27 mouse cellular contexts compared by ENCODE assay signal in genomic region chr7:67588743-67589142, GRCm38 (mm10). TPM values are rescaled to one million over a fixed set of nuclear protein-coding genes. Genes with fewer than 3 reads are reported as not detected.
DNase-seq lines count a peak whose midpoint lies in the region; ATAC-seq lines count a peak whose summit lies in the region.
"Had no signal": no experiment of that assay in that cellular context is flagged by ENCODE, and none has a peak within 500 bp of the region (broad histone marks: within the 10 kb centered on the region; RNA-seq: fewer than 3 reads in every experiment).

No protein-coding gene starts in this region.

- no peak for DNase-seq in neural tube, embryonic 11.5 days (ENCODE audit: low spot score)
- DNase-seq in neural tube, embryonic 10.5 days (ENCODE audit: extremely low spot score, low spot score): no peak
- DNase-seq in R1 (ENCODE audit: low read depth, low spot score): peak; percentile 56
- no peak for DNase-seq in layer of hippocampus, adult 9-11 months
- no peak for DNase-seq in urinary bladder, adult 2 months (ENCODE audit: low spot score)
- DNase-seq: adrenal gland, postnatal 14 days; B cell, adult 2 months; cerebellum, adult 11-12 months; cerebellum, postnatal 10 days; heart, adult 2 months; kidney, adult 11 months; kidney, postnatal 14 days; liver; lung, adult 2 months; lung, postnatal 10 days; right cerebral cortex, adult 18-20 months; spleen, adult 18-20 months; thymus, postnatal 14 days had no signal

- ATAC-seq in hindbrain, embryonic 12.5 days (ENCODE audit: low FRiP score): peak; percentile 71; the same call in 1 of the 2 replicates
- ATAC-seq in hindbrain, embryonic 13.5 days (ENCODE audit: low FRiP score): no peak
- ATAC-seq in neural tube, embryonic 11.5 days (ENCODE audit: insufficient read depth, low FRiP score, low TSS enrichment): peak; percentile 69
- ATAC-seq: forebrain, embryonic 16.5 days; inflammation-experienced regulatory T-cells, adult 6 months; midbrain, embryonic 15.5 days had no signal

- H3K4me2 ChIP-seq in hindbrain, embryonic 12.5 days (replicated peaks): no peak overlapping the region
- H3K4me2 ChIP-seq in hindbrain, embryonic 13.5 days: no peak overlapping the region
- no peak overlapping the region for H3K4me2 ChIP-seq in neural tube, embryonic 11.5 days (ENCODE audit: low read depth)
- H3K4me2 ChIP-seq: heart, embryonic 15.5 days; hindbrain, embryonic 14.5 days; midbrain, embryonic 15.5 days had no signal

- H3K9me3 ChIP-seq in hindbrain, embryonic 12.5 days (replicated peaks): no peaks in the 10 kb centered on the region
- H3K9me3 ChIP-seq in hindbrain, embryonic 13.5 days: no peaks in the 10 kb centered on the region
- no peaks in the 10 kb centered on the region for H3K9me3 ChIP-seq in neural tube, embryonic 11.5 days (ENCODE audit: control insufficient read depth, low read length)
- H3K9me3 ChIP-seq: heart, embryonic 15.5 days; midbrain, embryonic 15.5 days had no signal

- H3K27ac ChIP-seq in hindbrain, embryonic 12.5 days: no peak overlapping the region
- H3K27ac ChIP-seq in hindbrain, embryonic 13.5 days: no peak overlapping the region
- H3K27ac ChIP-seq in neural tube, embryonic 11.5 days (ENCODE audit: low read depth, low read length): no peak overlapping the region
- H3K27ac ChIP-seq: heart, adult 2 months; heart, embryonic 15.5 days; hindbrain, embryonic 14.5 days; liver, embryonic 14.5 days; midbrain, embryonic 15.5 days had no signal

- no peaks in the 10 kb centered on the region for H3K27me3 ChIP-seq in hindbrain, embryonic 12.5 days
- no peaks in the 10 kb centered on the region for H3K27me3 ChIP-seq in hindbrain, embryonic 13.5 days
- no peaks in the 10 kb centered on the region for H3K27me3 ChIP-seq in neural tube, embryonic 11.5 days (ENCODE audit: control insufficient read depth, insufficient read depth, low read length)
- H3K27me3 ChIP-seq: heart, embryonic 15.5 days; midbrain, embryonic 15.5 days had no signal

- no peaks in the 10 kb centered on the region for H3K36me3 ChIP-seq in hindbrain, embryonic 12.5 days
- no peaks in the 10 kb centered on the region for H3K36me3 ChIP-seq in hindbrain, embryonic 13.5 days
- no peaks in the 10 kb centered on the region for H3K36me3 ChIP-seq in neural tube, embryonic 11.5 days (ENCODE audit: control insufficient read depth, insufficient read depth, low read length)
- H3K36me3 ChIP-seq: heart, embryonic 15.5 days; midbrain, embryonic 15.5 days had no signal

- H3K9ac ChIP-seq in hindbrain, embryonic 12.5 days: no peak overlapping the region
- H3K9ac ChIP-seq in hindbrain, embryonic 13.5 days: no peak overlapping the region
- H3K9ac ChIP-seq in neural tube, embryonic 11.5 days (ENCODE audit: low read length): no peak overlapping the region
- H3K9ac ChIP-seq: heart, embryonic 15.5 days; hindbrain, embryonic 14.5 days; liver, embryonic 14.5 days; midbrain, embryonic 15.5 days had no signal

- 34% methylated on average over 6 of the region's 6 CpGs for WGBS in hindbrain, embryonic 12.5 days
- 33% methylated on average over 6 of the region's 6 CpGs for WGBS in hindbrain, embryonic 13.5 days
- 46% methylated on average over 6 of the region's 6 CpGs for WGBS in neural tube, embryonic 11.5 days

- H3K4me1 ChIP-seq in hindbrain, embryonic 12.5 days: no peaks in the 10 kb centered on the region
- peaks cover 8% of the 10 kb centered on the region for H3K4me1 ChIP-seq in hindbrain, embryonic 13.5 days (replicated peaks)
- H3K4me1 ChIP-seq in neural tube, embryonic 11.5 days (ENCODE audit: control insufficient read depth, insufficient read depth, low read length): no peaks in the 10 kb centered on the region
- H3K4me1 ChIP-seq: midbrain, embryonic 15.5 days had no signal

- no peak overlapping the region for H3K4me3 ChIP-seq in hindbrain, embryonic 12.5 days
- H3K4me3 ChIP-seq in hindbrain, embryonic 13.5 days: no peak overlapping the region
- H3K4me3 ChIP-seq in neural tube, embryonic 11.5 days (ENCODE audit: low read depth, low read length): no peak overlapping the region
- H3K4me3 ChIP-seq: erythroblast, embryonic 14.5 days; heart, adult 2 months; heart, embryonic 15.5 days; midbrain, embryonic 15.5 days had no signal

RNA-seq across cellular contexts. Expression of gene Lrrc28, which starts 56.3 kb away (rescaled TPM):
- polyA plus RNA-seq in hindbrain, embryonic 12.5 days (2016; fragmentation: Nextera tagmentation; extraction: Ambion mirVana): 31.3 and 33.8 TPM in 2 replicates
- polyA plus RNA-seq in hindbrain, embryonic 13.5 days (2015; fragmentation: Nextera tagmentation; extraction: Ambion mirVana): 32.2 and 33.0 TPM in 2 replicates
- 29.6 and 32.6 TPM in 2 replicates for polyA plus RNA-seq in neural tube, embryonic 11.5 days (2014; fragmentation: Nextera tagmentation; extraction: Ambion mirVana)
- polyA plus RNA-seq in urinary bladder, adult 2 months (2012; rRNA removed): 36.5 and 38.5 TPM in 2 replicates

RNA-seq across cellular contexts. Expression of gene Ttc23, which starts 58.5 kb away (rescaled TPM):
- polyA plus RNA-seq in hindbrain, embryonic 12.5 days (2016; fragmentation: Nextera tagmentation; extraction: Ambion mirVana): 31.6 and 33.1 TPM in 2 replicates
- polyA plus RNA-seq in hindbrain, embryonic 13.5 days (2015; fragmentation: Nextera tagmentation; extraction: Ambion mirVana): 12.0 and 12.2 TPM in 2 replicates
- polyA plus RNA-seq in neural tube, embryonic 11.5 days (2014; fragmentation: Nextera tagmentation; extraction: Ambion mirVana): 35.4 and 41.0 TPM in 2 replicates
- 15.3 and 21.1 TPM in 2 replicates for polyA plus RNA-seq in urinary bladder, adult 2 months (2012; rRNA removed)
- polyA plus RNA-seq: erythroblast, embryonic 14.5 days had no signal
